Comparison of ENCODE assay signal across 8 mouse cellular contexts in the genomic region with DNA sequence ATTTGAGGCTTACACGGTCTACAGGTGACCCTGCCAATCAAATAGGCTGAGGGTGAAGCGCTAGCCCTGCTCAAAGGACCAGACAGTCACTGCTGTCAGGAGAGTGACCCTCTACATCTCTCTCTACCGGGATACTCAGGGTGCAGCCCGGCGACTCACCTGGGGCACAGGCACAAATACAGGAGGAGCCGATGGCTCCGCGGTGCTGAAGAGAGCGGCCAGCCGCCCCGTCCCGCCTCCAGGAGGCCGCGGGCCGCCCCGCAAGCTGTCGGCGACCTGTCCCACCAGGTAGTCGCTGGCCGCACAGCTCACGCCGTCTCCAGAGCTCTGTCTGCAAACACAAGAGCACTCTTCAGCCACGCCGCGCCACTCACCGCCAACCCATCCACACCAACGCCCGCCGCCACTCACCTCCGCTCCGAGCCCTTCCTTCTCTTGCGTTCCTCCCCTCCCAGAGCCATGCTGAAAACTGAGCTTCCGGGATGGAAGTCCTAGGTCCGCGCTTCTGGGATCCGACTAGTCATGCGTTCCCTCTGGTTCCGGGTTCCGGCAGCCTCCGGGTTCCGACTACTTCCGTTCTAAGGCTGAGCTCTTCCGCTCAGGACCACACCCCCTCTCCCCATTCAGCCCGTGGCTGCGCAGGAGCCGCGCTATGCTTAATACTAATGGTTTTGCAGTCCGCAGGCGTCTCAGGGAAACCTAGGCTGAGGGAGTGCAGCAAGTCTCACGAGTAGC. TPM values are rescaled to one million over a fixed set of nuclear protein-coding genes. Genes with fewer than 3 reads are reported as not detected.
DNase-seq lines count a peak whose midpoint lies in the region; ATAC-seq lines count a peak whose summit lies in the region.

Gene Rbm34, minus strand, starts transcription at position 493 of the 735 bp plus-strand sequence.

- peak within 1 kb of the TSS; percentile 74 for H3K27ac ChIP-seq in hindbrain, embryonic 11.5 days (ENCODE audit: low read depth, low read length)

- H3K9ac ChIP-seq in hindbrain, embryonic 11.5 days (ENCODE audit: low read depth, low read length), result peak within 1 kb of the TSS; percentile 87

- DNase-seq in MN1 (ENCODE audit: low spot score), result peak; percentile 99
- peak; percentile 92 for DNase-seq in cerebellum, adult 9-10 months
- DNase-seq in frontal cortex, adult 2 months (ENCODE audit: extremely low spot score in 1 of 2, low spot score in 1 of 2), result peak; percentile 74 to 98
- DNase-seq in hindbrain, embryonic 11.5 days (ENCODE audit: low spot score), result peak; percentile 96
- DNase-seq in layer of hippocampus, postnatal 10 days (ENCODE audit: low spot score in 2 of 2), result peak; percentile 97 to 98
- DNase-seq in lung, postnatal 10 days, result peak; percentile 96
- DNase-seq in ovary, postnatal 36 days (ENCODE audit: low spot score), result peak; percentile 93
- peak; percentile 95 for DNase-seq in thymus, postnatal 25 days

- H3K9me3 ChIP-seq in hindbrain, embryonic 11.5 days (ENCODE audit: control insufficient read depth, low read length), result no peaks in the 10 kb centered on the region

- H3K4me2 ChIP-seq in hindbrain, embryonic 11.5 days (replicated peaks; ENCODE audit: low read depth, low read length), result peak within 1 kb of the TSS; percentile 81

- ATAC-seq in hindbrain, embryonic 11.5 days (ENCODE audit: low FRiP score), result peak; percentile 98

- H3K36me3 ChIP-seq in hindbrain, embryonic 11.5 days (ENCODE audit: control insufficient read depth, insufficient read depth, low read length), result 0 out of 2 replicates have a peak, but pooled peaks cover 3% of the 10 kb centered on the region

- 1% methylated on average over 45 of the region's 50 CpGs for WGBS in hindbrain, embryonic 11.5 days

- H3K4me1 ChIP-seq in hindbrain, embryonic 11.5 days (replicated peaks; ENCODE audit: control insufficient read depth, insufficient read depth, low read length), result 0 out of 2 replicates have a peak, but pooled peaks cover 2% of the 10 kb centered on the region

- no peaks in the 10 kb centered on the region for H3K27me3 ChIP-seq in hindbrain, embryonic 11.5 days (ENCODE audit: control insufficient read depth, insufficient read depth, low read length)

- peak within 1 kb of the TSS; percentile 95 for H3K4me3 ChIP-seq in hindbrain, embryonic 11.5 days (ENCODE audit: low read depth, low read length)

RNA-seq across cellular contexts. Expression of gene Rbm34, which starts in this region (rescaled TPM):
- 9.6 and 11.6 TPM in 2 replicates for polyA plus RNA-seq in frontal cortex, adult 2 months (2012; rRNA removed)
- polyA plus RNA-seq in hindbrain, embryonic 11.5 days (2014; fragmentation: Nextera tagmentation; extraction: Ambion mirVana), result 32.6 and 33.8 TPM in 2 replicates
- 10 to 100 TPM; 17.4 to 19.5 TPM for total RNA-seq in layer of hippocampus, postnatal 10 days (2021)

Comparison
In these comparisons a context has a peak if more than half of its experiments do, and no peak if none do; other contexts are left out.
1. Peak in every context shown above with its lines: DNase-seq, ATAC-seq, H3K4me3 ChIP-seq and H3K27ac ChIP-seq.